ENCODE assay signal across 9 mouse cellular contexts in the genomic region with DNA sequence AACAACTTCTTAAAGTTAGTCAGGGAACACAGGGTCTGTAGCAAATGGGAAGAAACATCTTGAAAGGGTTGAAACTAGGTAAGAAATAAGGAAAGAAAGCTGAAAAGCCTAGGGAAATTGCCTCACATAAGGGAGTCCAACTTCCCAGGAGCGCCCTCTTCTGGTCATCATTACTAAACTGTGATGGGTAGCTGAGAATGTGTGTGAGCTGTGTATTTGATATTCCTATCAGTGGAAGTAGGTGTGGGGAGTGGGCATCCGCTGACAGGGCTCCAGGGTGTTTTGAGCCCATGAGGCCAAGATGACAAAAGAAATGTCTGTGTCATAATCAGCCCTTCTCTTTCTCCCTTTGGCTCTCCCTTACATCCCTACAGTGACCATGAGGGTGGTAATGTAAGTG. TPM values are rescaled to one million over a fixed set of nuclear protein-coding genes. Genes with fewer than 3 reads are reported as not detected.
DNase-seq lines count a peak whose midpoint lies in the region; ATAC-seq lines count a peak whose summit lies in the region.
"Had no signal": no experiment of that assay in that cellular context is flagged by ENCODE, and none has a peak within 500 bp of the region (broad histone marks: within the 10 kb centered on the region; RNA-seq: fewer than 3 reads in every experiment).

No protein-coding gene starts in this region.

- intact Hi-C loops in heart, postnatal 14 days (cut with DNase I): loop anchor here (1.0 kb wide), 1 partner anchor 23 kb away; no protein-coding TSS in a partner anchor
- intact Hi-C loops in heart, postnatal 25 days (cut with DNase I): loop anchor here (1.0 kb wide), 1 partner anchor 23 kb away; no protein-coding TSS in a partner anchor
- intact Hi-C loops in left cerebral cortex, postnatal 14 days (cut with DNase I): no loop called here

- no peak for ATAC-seq in inflammation-experienced regulatory T-cells, adult 6 months

- DNase-seq in heart, postnatal 14 days: peak; percentile 52 to 71
- DNase-seq in heart, postnatal 25 days (ENCODE audit: low spot score): no peak
- DNase-seq in urinary bladder, postnatal 36 days (ENCODE audit: low spot score in 2 of 2): peak; percentile 23 to 42
- DNase-seq in urinary bladder, adult 2 months (ENCODE audit: low spot score): no peak
- DNase-seq in cerebellum, postnatal 14 days: peak; percentile 69 to 83
- peak; percentile 68 to 71 for DNase-seq in left cerebral cortex, postnatal 14 days (ENCODE audit: low spot score in 2 of 2)
- DNase-seq in retina, embryonic 14.5 days (ENCODE audit: low spot score): peak; percentile 82

RNA-seq across cellular contexts. Expression of gene Coq10a, which starts 10.0 kb away (rescaled TPM):
- 100 to 1,000 TPM; 208 to 209 TPM for total RNA-seq in heart, postnatal 14 days (2021)
- 100 to 1,000 TPM; 272 to 314 TPM for total RNA-seq in heart, postnatal 25 days (2021)
- 63.6 and 66.9 TPM in 2 replicates for polyA plus RNA-seq in urinary bladder, adult 2 months (2012; rRNA removed)
- 10 to 100 TPM; 72.0 to 74.4 TPM for total RNA-seq in left cerebral cortex, postnatal 14 days (2021)
- 10 to 100 TPM; 12.8 to 19.9 (median 17.3) TPM for polyA plus RNA-seq in inflammation-experienced regulatory T-cells, adult 6 months (2017; shearing (Covaris generic))

RNA-seq across cellular contexts. Expression of gene Ankrd52, which starts 18.1 kb away (rescaled TPM):
- 10 to 100 TPM; 46.5 to 47.5 TPM for total RNA-seq in heart, postnatal 14 days (2021)
- total RNA-seq in heart, postnatal 25 days (2021): 10 to 100 TPM; 43.7 to 51.0 TPM
- polyA plus RNA-seq in urinary bladder, adult 2 months (2012; rRNA removed): 19.9 and 26.5 TPM in 2 replicates
- 10 to 100 TPM; 80.3 to 84.3 TPM for total RNA-seq in left cerebral cortex, postnatal 14 days (2021)
- polyA plus RNA-seq in inflammation-experienced regulatory T-cells, adult 6 months (2017; shearing (Covaris generic)): 1 to 10 TPM; 1.7 to 6.7 (median 3.6) TPM

RNA-seq across cellular contexts. Expression of gene Cs, which starts 21.3 kb away (rescaled TPM):
- 1,000 to 10,000 TPM; 1,195 to 1,221 TPM for total RNA-seq in heart, postnatal 14 days (2021)
- total RNA-seq in heart, postnatal 25 days (2021): 1,000 to 10,000 TPM; 1,194 to 1,233 TPM
- 138 and 150 TPM in 2 replicates for polyA plus RNA-seq in urinary bladder, adult 2 months (2012; rRNA removed)
- total RNA-seq in left cerebral cortex, postnatal 14 days (2021): 100 to 1,000 TPM; 269 to 271 TPM
- 100 to 1,000 TPM; 138 to 155 (median 155) TPM for polyA plus RNA-seq in inflammation-experienced regulatory T-cells, adult 6 months (2017; shearing (Covaris generic))

RNA-seq across cellular contexts. Expression of gene Cnpy2, which starts 36.5 kb away (rescaled TPM):
- total RNA-seq in heart, postnatal 14 days (2021): 10 to 100 TPM; 58.1 to 66.7 TPM
- 10 to 100 TPM; 58.9 to 62.5 TPM for total RNA-seq in heart, postnatal 25 days (2021)
- polyA plus RNA-seq in urinary bladder, adult 2 months (2012; rRNA removed): 118 and 124 TPM in 2 replicates
- 10 to 100 TPM; 65.9 to 68.9 TPM for total RNA-seq in left cerebral cortex, postnatal 14 days (2021)
- 100 to 1,000 TPM; 101 to 106 (median 102) TPM for polyA plus RNA-seq in inflammation-experienced regulatory T-cells, adult 6 months (2017; shearing (Covaris generic))

RNA-seq across cellular contexts. Expression of gene Slc39a5, which starts 42.2 kb away (rescaled TPM):
- not detected for total RNA-seq in heart, postnatal 14 days (2021)
- total RNA-seq in heart, postnatal 25 days (2021): not detected
- not detected in 2 replicates for polyA plus RNA-seq in urinary bladder, adult 2 months (2012; rRNA removed)
- total RNA-seq in left cerebral cortex, postnatal 14 days (2021): 1 to 10 TPM in 1 of 2 experiments, not detected in 1; 1.0 TPM
- not detected for polyA plus RNA-seq in inflammation-experienced regulatory T-cells, adult 6 months (2017; shearing (Covaris generic))
- polyA plus RNA-seq: embryonic facial prominence, embryonic 12.5 days had no signal

Comparison
In these comparisons a context has a peak if more than half of its experiments do, and no peak if none do; other contexts are left out.
1. DNase-seq: peak in heart, postnatal 14 days (2 of 2), urinary bladder, postnatal 36 days (2 of 2), cerebellum, postnatal 14 days (2 of 2), left cerebral cortex, postnatal 14 days (2 of 2) and retina, embryonic 14.5 days (single experiment); none in heart, postnatal 25 days (single experiment) and urinary bladder, adult 2 months (single experiment).
2. RNA of gene Cs, which starts 21.3 kb away (total RNA-seq): 1,194 to 1,233 TPM in heart, postnatal 25 days and 1,195 to 1,221 TPM in heart, postnatal 14 days; 269 to 271 TPM in left cerebral cortex, postnatal 14 days; every median in the first group is over 4 times any median in the second.